Mouse (Mus musculus): ENCODE data around the gene Tmcc1.

DNA sequence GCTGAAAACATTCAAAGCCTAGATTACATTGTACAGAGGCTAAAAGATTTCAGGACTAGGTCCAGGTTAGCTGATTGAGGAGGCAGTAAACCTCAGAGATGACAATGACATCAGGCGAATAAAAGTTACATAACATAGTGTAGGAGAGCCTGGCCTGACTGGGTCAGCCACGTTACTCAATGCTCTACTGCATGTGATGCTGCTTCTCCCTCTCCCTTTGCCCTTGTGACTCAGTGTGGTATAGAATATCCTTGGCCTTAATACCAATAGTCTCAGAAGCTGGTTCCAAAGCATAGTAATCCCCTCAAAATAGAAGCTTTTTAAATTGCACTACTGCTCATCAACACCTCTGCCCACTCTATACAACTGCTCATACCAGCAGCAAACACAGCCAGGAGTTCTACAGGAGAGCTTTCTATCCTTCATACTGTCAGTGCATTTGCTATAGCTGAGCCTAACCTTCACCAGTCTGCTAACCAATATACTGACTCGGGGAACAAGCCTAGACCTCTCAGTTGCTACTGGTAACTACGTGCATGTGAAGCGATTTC is 155.9 kb downstream of the Tmcc1 start:
- TF ChIP-seq MYOG (IDR thresholded peaks at IDR 0.05; ENCODE audit: control insufficient read depth in 1 of 3, insufficient read depth in 1 of 3, insufficient read length in 2 of 3, low read depth in 2 of 3): no peak
- TF ChIP-seq POLR2A (IDR thresholded peaks at IDR 0.05; ENCODE audit: insufficient read length, low read depth): no peak
